In the genomic region with DNA sequence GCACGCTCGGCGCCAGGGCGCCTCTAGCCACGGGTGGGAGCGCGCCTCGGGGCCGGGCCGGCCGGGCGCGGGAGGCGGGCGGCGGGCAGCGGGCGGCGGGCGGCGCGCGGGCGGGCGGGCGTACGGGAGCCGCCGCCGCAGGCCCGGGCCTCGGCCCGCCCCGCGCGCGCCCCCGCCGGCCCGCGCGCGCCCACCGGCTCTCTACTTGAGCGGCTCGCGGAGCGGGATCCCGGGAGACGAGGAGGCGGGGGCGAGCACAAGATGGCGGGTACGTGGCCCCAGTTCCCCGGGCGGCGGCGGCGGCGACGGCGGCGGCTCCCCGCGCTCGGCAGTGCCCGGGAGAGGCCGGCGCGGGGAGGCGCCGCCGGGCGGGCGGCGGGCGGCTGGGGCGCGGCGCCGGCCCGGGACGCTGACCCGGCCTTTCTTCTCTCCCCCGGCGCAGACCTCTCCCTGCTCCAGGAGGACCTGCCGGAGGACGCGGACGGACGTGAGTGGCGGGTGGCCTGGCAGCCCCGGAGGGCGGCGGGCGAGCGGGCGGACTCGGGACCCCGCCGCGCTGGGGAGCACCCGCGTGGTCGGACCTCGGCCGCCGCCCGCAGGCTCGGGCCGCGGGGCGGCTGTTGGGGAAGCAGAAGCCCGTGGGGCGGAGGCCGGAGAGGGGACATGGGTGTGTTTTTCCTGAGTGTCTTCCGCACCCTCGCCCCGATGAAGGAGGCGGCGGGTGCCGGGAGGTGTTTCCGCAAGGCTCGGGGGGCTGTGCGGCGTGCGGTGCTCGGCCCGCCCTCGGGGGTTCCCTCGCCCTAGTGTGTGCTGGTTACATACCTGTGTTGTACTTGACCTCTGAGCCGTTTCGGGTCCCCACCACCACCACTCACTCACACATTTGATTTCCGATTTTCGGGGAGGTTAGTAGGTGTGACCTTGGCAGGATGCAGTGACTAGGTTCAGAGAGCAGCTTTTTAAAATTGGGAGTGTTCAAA, we compare ENCODE assay signal across 8 mouse cellular contexts. TPM values are rescaled to one million over a fixed set of nuclear protein-coding genes. Genes with fewer than 3 reads are reported as not detected.
DNase-seq lines count a peak whose midpoint lies in the region; ATAC-seq and TF ChIP-seq lines count a peak whose summit lies in the region.

No protein-coding gene starts in this region.

- peaks cover 20% of the 10 kb centered on the region for H3K79me2 ChIP-seq in CH12.LX (replicated peaks; ENCODE audit: control insufficient read depth, extremely low read depth, insufficient read depth, poor library complexity, severe bottlenecking)

- TF ChIP-seq CTCF in CH12.LX (conservative IDR thresholded peaks at IDR 0.05 in 1 of 2, IDR thresholded peaks at IDR 0.05 in 1 of 2; ENCODE audit: low read depth in 2 of 2, low read length in 2 of 2) = no peak
- no peak for TF ChIP-seq CTCF in heart, postnatal 0 days (IDR thresholded peaks at IDR 0.05; ENCODE audit: low read depth)
- no peak for TF ChIP-seq CTCF in stomach, postnatal 0 days (IDR thresholded peaks at IDR 0.05; ENCODE audit: low read depth)

- no peak for TF ChIP-seq POLR2A in CH12.LX (IDR thresholded peaks at IDR 0.05; ENCODE audit: low read depth, low read length)

- peak overlapping the region; percentile 100 for H3K9ac ChIP-seq in CH12.LX (ENCODE audit: insufficient read depth, low read depth)
- peak overlapping the region; percentile 98 for H3K9ac ChIP-seq in forebrain, embryonic 11.5 days (ENCODE audit: low read length)
- H3K9ac ChIP-seq in heart, postnatal 0 days (replicated peaks; ENCODE audit: low read depth, low read length) = peak overlapping the region; percentile 97
- H3K9ac ChIP-seq in neural tube, embryonic 13.5 days = peak overlapping the region; percentile 98
- H3K9ac ChIP-seq in stomach, postnatal 0 days (ENCODE audit: low read length) = peak overlapping the region; percentile 99

- peak overlapping the region; percentile 68 for H3K27ac ChIP-seq in CH12.LX (ENCODE audit: insufficient read depth, low read depth)
- peak overlapping the region; percentile 95 for H3K27ac ChIP-seq in brown adipose tissue, adult 24 weeks (replicated peaks; ENCODE audit: low read depth, low read length)
- H3K27ac ChIP-seq in forebrain, embryonic 11.5 days (ENCODE audit: low read depth, low read length) = peak overlapping the region; percentile 100
- peak overlapping the region; percentile 99 for H3K27ac ChIP-seq in heart, postnatal 0 days (ENCODE audit: low read depth)
- peak overlapping the region; percentile 100 for H3K27ac ChIP-seq in neural tube, embryonic 13.5 days (replicated peaks)
- peak overlapping the region; percentile 98 for H3K27ac ChIP-seq in stomach, postnatal 0 days (replicated peaks)

- H3K4me2 ChIP-seq in CH12.LX (ENCODE audit: insufficient read depth, low read depth, poor library complexity, severe bottlenecking) = peak overlapping the region; percentile 84
- H3K4me2 ChIP-seq in forebrain, embryonic 11.5 days (ENCODE audit: low read depth, low read length, severe bottlenecking) = peak overlapping the region; percentile 77
- peak overlapping the region; percentile 83 for H3K4me2 ChIP-seq in heart, postnatal 0 days (ENCODE audit: low read depth, low read length)
- peak overlapping the region; percentile 68 for H3K4me2 ChIP-seq in neural tube, embryonic 13.5 days
- peak overlapping the region; percentile 86 for H3K4me2 ChIP-seq in stomach, postnatal 0 days (replicated peaks; ENCODE audit: low read depth)

- no peak for TF ChIP-seq EP300 in CH12.LX (IDR thresholded peaks at IDR 0.05; ENCODE audit: low read length)
- no peak for TF ChIP-seq EP300 in heart, postnatal 0 days (IDR thresholded peaks at IDR 0.05; ENCODE audit: low read depth)
- TF ChIP-seq EP300 in stomach, postnatal 0 days (optimal IDR thresholded peaks at IDR 0.05) = no peak

- TF ChIP-seq RAD21 in CH12.LX (IDR thresholded peaks at IDR 0.05; ENCODE audit: low read depth, low read length) = no peak

- peak; percentile 57 for ATAC-seq in forebrain, embryonic 11.5 days (replicated peaks; ENCODE audit: low FRiP score)
- peak; percentile 66 for ATAC-seq in heart, postnatal 0 days (ENCODE audit: insufficient read depth, low read depth)
- ATAC-seq in neural tube, embryonic 13.5 days (ENCODE audit: low read depth) = peak; percentile 59
- peak; percentile 35 for ATAC-seq in stomach, postnatal 0 days (ENCODE audit: low FRiP score, low TSS enrichment)

- dilution Hi-C loops in CH12.LX (cut with MboI; ENCODE audit: extremely low pct_ligation_motif_present, extremely low pct_unique_long_range_greater_than_20kb, low sequenced_read_pairs) = no loop called here

- H3K4me3 ChIP-seq in CH12.LX (replicated peaks in 1 of 3; ENCODE audit: low read depth in 2 of 3, low read length in 2 of 3, poor library complexity in 1 of 3) = peak overlapping the region; percentile 82 to 100 (median 92)
- peak overlapping the region; percentile 96 for H3K4me3 ChIP-seq in brown adipose tissue, adult 24 weeks (ENCODE audit: insufficient read depth, low read depth, low read length)
- peak overlapping the region; percentile 96 for H3K4me3 ChIP-seq in forebrain, embryonic 11.5 days (ENCODE audit: low read depth, low read length)
- peak overlapping the region; percentile 94 for H3K4me3 ChIP-seq in heart, postnatal 0 days (ENCODE audit: low read depth, low read length)
- H3K4me3 ChIP-seq in neural tube, embryonic 13.5 days = peak overlapping the region; percentile 93
- peak overlapping the region; percentile 91 for H3K4me3 ChIP-seq in stomach, postnatal 0 days (ENCODE audit: low read depth, low read length)

- H3K9me3 ChIP-seq in CH12.LX (replicated peaks; ENCODE audit: low read length) = no peaks in the 10 kb centered on the region
- no peaks in the 10 kb centered on the region; the same call in 1 of the 2 replicates for H3K9me3 ChIP-seq in forebrain, embryonic 11.5 days (ENCODE audit: control insufficient read depth, low read length)
- no peaks in the 10 kb centered on the region for H3K9me3 ChIP-seq in heart, postnatal 0 days (replicated peaks; ENCODE audit: control insufficient read depth, low read length)
- H3K9me3 ChIP-seq in neural tube, embryonic 13.5 days = no peaks in the 10 kb centered on the region
- no peaks in the 10 kb centered on the region for H3K9me3 ChIP-seq in stomach, postnatal 0 days (ENCODE audit: control insufficient read depth, low read length)

- peaks cover 17 to 45% of the 10 kb centered on the region in 2 experiments for H3K4me1 ChIP-seq in CH12.LX (ENCODE audit: control insufficient read depth in 1 of 2, insufficient read depth in 2 of 2)
- H3K4me1 ChIP-seq in brown adipose tissue, adult 24 weeks (ENCODE audit: control insufficient read depth, insufficient read depth, insufficient read length, low read length) = peaks cover 6% of the 10 kb centered on the region
- H3K4me1 ChIP-seq in forebrain, embryonic 11.5 days (replicated peaks; ENCODE audit: control insufficient read depth, insufficient read depth, low read length) = peaks cover 7% of the 10 kb centered on the region; the same call in 1 of the 2 replicates
- peaks cover 19% of the 10 kb centered on the region for H3K4me1 ChIP-seq in heart, postnatal 0 days (ENCODE audit: control insufficient read depth, insufficient read depth)
- peaks cover 39% of the 10 kb centered on the region for H3K4me1 ChIP-seq in neural tube, embryonic 13.5 days (replicated peaks)
- no peaks in the 10 kb centered on the region for H3K4me1 ChIP-seq in stomach, postnatal 0 days (replicated peaks; ENCODE audit: control insufficient read depth, insufficient read depth)

- H3K27me3 ChIP-seq in CH12.LX (replicated peaks) = no peaks in the 10 kb centered on the region
- no peaks in the 10 kb centered on the region for H3K27me3 ChIP-seq in forebrain, embryonic 11.5 days (ENCODE audit: control insufficient read depth, insufficient read depth, low read length)
- H3K27me3 ChIP-seq in heart, postnatal 0 days (ENCODE audit: control insufficient read depth, insufficient read depth, low read length) = no peaks in the 10 kb centered on the region
- no peaks in the 10 kb centered on the region for H3K27me3 ChIP-seq in neural tube, embryonic 13.5 days
- H3K27me3 ChIP-seq in stomach, postnatal 0 days (ENCODE audit: control insufficient read depth, insufficient read depth, low read length) = no peaks in the 10 kb centered on the region

- in situ Hi-C loops in CH12.LX (cut with MboI; ENCODE audit: low pct_ligation_motif_present, low pct_unique_long_range_greater_than_20kb, low sequenced_read_pairs) = no loop called here

- no peak for DNase-seq in CH12.LX (ENCODE audit: extremely low read depth)
- DNase-seq in forebrain, embryonic 11.5 days (ENCODE audit: low spot score) = peak; percentile 87
- peak; percentile 59 for DNase-seq in heart, postnatal 0 days (ENCODE audit: low spot score)
- DNase-seq in kidney, postnatal 25 days = peak; percentile 81 to 93
- peak; percentile 74 to 80 for DNase-seq in lung, adult 18-20 months
- peak; percentile 73 for DNase-seq in stomach, postnatal 0 days (ENCODE audit: low spot score)

- under 1% methylated on average over 57 of the region's 135 CpGs for WGBS in forebrain, embryonic 11.5 days
- under 1% methylated on average over 65 of the region's 135 CpGs for WGBS in heart, postnatal 0 days
- WGBS in neural tube, embryonic 13.5 days = under 1% methylated on average over 47 of the region's 135 CpGs
- WGBS in stomach, postnatal 0 days = under 1% methylated on average over 76 of the region's 135 CpGs

- H3K36me3 ChIP-seq in CH12.LX (replicated peaks in 1 of 2; ENCODE audit: control insufficient read depth in 1 of 2, insufficient read depth in 1 of 2, low read length in 1 of 2) = peaks cover 2 to 17% of the 10 kb centered on the region in 2 experiments
- 0 out of 2 replicates have a peak, but pooled peaks cover 3% of the 10 kb centered on the region for H3K36me3 ChIP-seq in forebrain, embryonic 11.5 days (ENCODE audit: control insufficient read depth, insufficient read depth, low read length)
- H3K36me3 ChIP-seq in heart, postnatal 0 days (replicated peaks; ENCODE audit: control insufficient read depth, insufficient read depth, low read length) = no peaks in the 10 kb centered on the region
- peaks cover 11% of the 10 kb centered on the region; the same call in 1 of the 2 replicates for H3K36me3 ChIP-seq in neural tube, embryonic 13.5 days
- no peaks in the 10 kb centered on the region for H3K36me3 ChIP-seq in stomach, postnatal 0 days (ENCODE audit: control insufficient read depth, insufficient read depth, low read length)

RNA-seq across cellular contexts. Expression of a gene that starts 1.1 kb away (rescaled TPM):
- 11.2 and 13.6 TPM in 2 replicates for total RNA-seq in CH12.LX (2012; rRNA removed)
- 12.9 and 13.0 TPM in 2 replicates for total RNA-seq in CH12.LX (2014; rRNA removed)
- polyA plus RNA-seq in CH12.LX (2012; ENCODE audit: insufficient read length, low read depth) = 17.1 and 21.7 TPM in 2 replicates
- polyA plus RNA-seq in brown adipose tissue, adult 24 weeks (2012; ENCODE audit: insufficient read depth, insufficient read length, missing spikeins) = 13.9 and 14.4 TPM in 2 replicates
- 63.7 and 64.5 TPM in 2 replicates for polyA plus RNA-seq in forebrain, embryonic 11.5 days (2014; fragmentation: Nextera tagmentation; extraction: Ambion mirVana)
- 29.2 and 52.4 TPM in 2 replicates for total RNA-seq in heart, postnatal 0 days (2014; rRNA removed; ENCODE audit: low replicate concordance)
- 19.5 and 22.0 TPM in 2 replicates for polyA plus RNA-seq in heart, postnatal 0 days (2015; fragmentation: Nextera tagmentation; extraction: Ambion mirVana)
- polyA plus RNA-seq in neural tube, embryonic 13.5 days (2015; fragmentation: Nextera tagmentation; extraction: Ambion mirVana) = 44.7 and 46.0 TPM in 2 replicates
- polyA plus RNA-seq in stomach, postnatal 0 days (2015; fragmentation: Nextera tagmentation; extraction: Ambion mirVana) = 14.2 and 15.3 TPM in 2 replicates

RNA-seq across cellular contexts. Expression of a gene that starts 10.9 kb away (rescaled TPM):
- total RNA-seq in CH12.LX (2012; rRNA removed) (2.8 and 3.2 TPM in 2 replicates), CH12.LX (2014; rRNA removed) (0.82 and 1.2 TPM in 2 replicates)
- polyA plus RNA-seq in CH12.LX (2012; ENCODE audit: insufficient read length, low read depth) = 0.48 and 0.79 TPM in 2 replicates
- polyA plus RNA-seq in brown adipose tissue, adult 24 weeks (2012; ENCODE audit: insufficient read depth, insufficient read length, missing spikeins) = 3.9 and 5.4 TPM in 2 replicates
- polyA plus RNA-seq in forebrain, embryonic 11.5 days (2014; fragmentation: Nextera tagmentation; extraction: Ambion mirVana) = 72.9 and 73.4 TPM in 2 replicates
- 38.1 and 44.1 TPM in 2 replicates for total RNA-seq in heart, postnatal 0 days (2014; rRNA removed; ENCODE audit: low replicate concordance)
- polyA plus RNA-seq in heart, postnatal 0 days (2015; fragmentation: Nextera tagmentation; extraction: Ambion mirVana) = 20.7 and 22.5 TPM in 2 replicates
- polyA plus RNA-seq in neural tube, embryonic 13.5 days (2015; fragmentation: Nextera tagmentation; extraction: Ambion mirVana) = 65.5 and 71.7 TPM in 2 replicates
- polyA plus RNA-seq in stomach, postnatal 0 days (2015; fragmentation: Nextera tagmentation; extraction: Ambion mirVana) = 23.1 and 23.5 TPM in 2 replicates
